Mouse (Mus musculus): Measurements from ENCODE around the gene Kcna10.

- no peak for TF ChIP-seq POLR2A (IDR thresholded peaks at IDR 0.05; ENCODE audit: insufficient read depth, low read depth, low read length)
- no peak for TF ChIP-seq CTCF (IDR thresholded peaks at IDR 0.05)
Observed at GRCm38 (mm10) chr3:107239607-107240006, 56.8 kb downstream of the Kcna10 start, which contains the start of gene Prok1.

Data from heart, adult 2 months (tissue).